Mouse (Mus musculus) c-Kit-positive CD71-negative TER-119-negative erythroid progenitor cells, embryonic 14.5 days (primary cell): ENCODE data around the gene Rbm17.
"Not testable (repeated sequence)": the region's sequence is repeated elsewhere in the genome, so short reads cannot be mapped to it uniquely, and the experiment has no call there.

Experiments
- DNase-seq: peaks from one replicate; pipeline ENCODE4 v3.0.0-alpha.2; 2013; ENCODE audit warnings: low read depth

The Rbm17 gene

DNA sequence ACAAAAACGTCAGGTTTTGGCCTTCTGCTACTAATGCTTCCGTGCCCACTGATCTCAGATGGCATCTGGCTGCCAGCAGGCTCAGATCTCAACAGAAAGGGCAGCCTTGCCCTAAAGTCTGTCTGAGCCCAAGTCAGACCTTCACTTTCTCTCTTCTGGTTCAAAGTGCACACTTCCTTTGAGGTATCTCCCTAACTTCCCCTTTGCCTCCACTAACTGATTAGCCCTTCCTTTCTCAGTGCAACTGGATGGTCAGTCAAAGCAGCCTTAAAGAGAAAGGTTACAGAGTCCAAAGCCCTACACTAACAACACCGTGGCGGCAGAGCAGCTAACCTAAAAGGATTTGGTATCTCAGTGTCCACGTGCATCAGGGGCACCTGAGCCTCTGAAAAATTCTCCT is 59.6 kb downstream of the Rbm17 start:
- no peak for DNase-seq

DNA sequence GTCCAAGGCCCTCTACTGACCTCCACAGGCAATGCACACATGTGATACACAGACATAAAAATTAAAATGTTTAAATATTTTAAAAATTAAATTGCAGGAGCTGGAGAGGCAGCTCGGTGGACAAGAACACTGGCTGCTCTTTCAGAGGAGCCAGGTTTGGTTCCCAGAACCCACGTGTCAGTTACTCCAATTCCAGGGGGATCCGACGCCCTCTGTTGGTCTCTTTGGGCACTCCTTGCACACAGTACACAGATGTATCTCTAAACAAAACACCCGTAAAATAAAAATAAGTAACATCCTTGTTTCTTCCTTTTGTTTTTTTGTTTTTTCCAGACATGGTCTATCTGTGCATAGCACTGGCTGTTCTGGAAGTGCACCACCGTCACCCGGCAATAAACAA is 60.8 kb downstream of the Rbm17 start:
- no peak for DNase-seq

DNA sequence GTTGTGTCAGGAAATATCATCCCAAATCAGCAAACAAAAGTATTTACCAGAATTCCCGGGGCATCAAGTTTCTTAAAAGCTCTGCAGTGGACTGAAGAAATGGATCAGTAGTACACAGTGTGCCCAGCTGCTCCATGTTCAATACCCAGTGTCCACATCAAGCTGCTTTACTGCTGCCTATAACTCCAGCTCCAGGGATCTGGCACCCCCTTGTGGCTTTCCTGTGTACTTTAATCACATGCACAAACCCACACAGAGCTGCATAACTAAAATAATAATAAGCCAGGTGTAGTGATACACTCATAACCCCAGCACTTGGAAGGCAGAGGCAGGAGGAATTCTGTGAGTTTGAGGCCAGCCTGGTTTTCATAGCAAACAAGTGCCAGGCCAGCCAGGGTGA is 61.3 kb downstream of the Rbm17 start:
- DNase-seq = no peak

DNA sequence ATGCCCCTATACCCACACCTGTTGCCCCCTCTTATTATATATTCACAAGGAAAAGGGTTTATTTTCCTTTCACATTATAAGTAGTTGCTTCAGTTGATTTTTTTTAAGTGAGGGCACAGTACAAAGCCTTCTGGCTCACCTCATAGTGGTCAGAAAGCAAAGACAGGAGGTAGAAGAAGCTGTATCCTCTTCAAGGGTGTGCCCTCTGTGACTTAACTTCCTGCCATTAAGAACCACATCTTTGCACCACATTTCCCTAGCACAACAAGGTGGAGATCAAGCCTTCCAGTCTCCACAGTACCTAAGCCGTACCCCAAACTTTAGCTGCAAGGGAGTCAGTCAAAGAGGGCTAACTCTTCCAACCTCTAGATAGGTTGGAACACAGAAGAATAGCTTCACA is 61.8 kb downstream of the Rbm17 start:
- no peak for DNase-seq

DNA sequence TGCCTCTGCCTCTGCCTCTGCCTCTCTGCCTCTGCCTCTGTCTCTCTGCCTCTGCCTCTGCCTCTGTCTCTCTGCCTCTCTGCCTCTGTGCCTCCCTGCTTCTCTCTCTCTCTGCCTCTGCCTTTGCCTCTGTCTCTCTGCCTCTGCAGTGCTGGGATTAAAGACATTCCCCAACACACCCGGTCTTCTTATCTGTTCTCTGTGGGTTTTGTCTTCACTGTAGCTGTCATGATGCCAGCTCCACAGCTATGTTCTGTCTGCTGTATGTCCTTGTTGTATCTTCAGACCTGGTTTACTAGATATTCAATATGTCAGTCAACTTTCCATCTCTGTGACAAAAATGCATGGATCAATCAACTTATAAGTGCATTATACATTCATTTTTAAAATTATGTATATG is 62.4 kb downstream of the Rbm17 start:
- not testable (repeated sequence) for DNase-seq

DNA sequence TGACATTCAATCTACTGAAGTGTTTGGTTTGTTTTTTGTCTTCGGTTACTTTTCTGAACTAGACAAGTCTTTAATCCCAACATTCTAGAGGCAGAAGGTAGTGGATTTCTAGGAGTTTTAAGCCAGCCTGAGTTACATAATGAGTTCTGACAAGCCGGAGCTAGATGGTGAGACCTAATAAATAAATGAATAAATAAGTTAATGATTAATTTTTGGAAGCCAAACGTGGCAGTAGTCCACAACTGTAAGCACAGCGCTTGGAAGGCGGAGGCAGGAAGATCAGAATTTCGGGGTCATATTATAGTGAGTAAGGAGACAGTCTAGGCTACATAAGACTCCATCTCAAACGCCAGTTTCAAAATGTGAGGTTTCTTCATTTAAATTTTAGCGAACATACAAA is 68.0 kb downstream of the Rbm17 start:
- DNase-seq = no peak
